Mouse (Mus musculus) myocyte (in vitro differentiated cells): ENCODE results near the gene Smarca4. TPM values are rescaled to one million over a fixed set of nuclear protein-coding genes. Genes with fewer than 3 reads are reported as not detected.

Experiments used
- H3K27me3 ChIP-seq: one replicate; pipeline ENCODE4 v1.6.1; 2011; ENCODE audit not compliant: control insufficient read depth, insufficient read depth, insufficient read length
- H3K36me3 ChIP-seq: one replicate; pipeline ENCODE4 v1.6.1; 2011; ENCODE audit not compliant: control insufficient read depth, insufficient read depth
- H3K4me2 ChIP-seq: one replicate; pipeline ENCODE4 v1.6.1; 2011; ENCODE audit warnings: low read depth, control low read depth
- H3K4me3 ChIP-seq: one replicate; pipeline ENCODE4 v1.5.1; 2011; ENCODE audit warnings: mild to moderate bottlenecking, control low read depth, moderate library complexity
- H3K79me2 ChIP-seq: one replicate; pipeline ENCODE4 v1.6.1; 2011; ENCODE audit not compliant: control insufficient read depth, insufficient read depth
- H3ac ChIP-seq: one replicate; pipeline ENCODE4 v1.6.1; 2011; ENCODE audit not compliant: control insufficient read depth, insufficient read length
- CEBPB ChIP-seq: IDR thresholded peaks from 2 replicates; pipeline ENCODE4 v1.6.1; 2011; ENCODE audit warnings: mild to moderate bottlenecking, moderate library complexity; ENCODE audit not compliant: poor library complexity, insufficient read depth, severe bottlenecking
- E2F4 ChIP-seq: IDR thresholded peaks from one replicate; pipeline ENCODE4 v1.6.1; 2011; ENCODE audit warnings: mild to moderate bottlenecking, control low read depth, moderate library complexity; ENCODE audit not compliant: insufficient read depth
- MAX ChIP-seq: IDR thresholded peaks from one replicate; pipeline ENCODE4 v1.6.1; 2011; ENCODE audit warnings: low read depth, mild to moderate bottlenecking, control low read depth
- MYOD1 ChIP-seq, 3 experiments: IDR thresholded peaks; one replicate each; pipeline ENCODE4 v1.6.1; 2011; ENCODE audit warnings: control low read depth in 2 of 3, low read depth in 2 of 3, mild to moderate bottlenecking in 2 of 3, moderate library complexity in 1 of 3; ENCODE audit not compliant: insufficient read length in 2 of 3, control insufficient read depth in 1 of 3
- MYOG ChIP-seq, 3 experiments: IDR thresholded peaks; one replicate each; pipeline ENCODE4 v1.6.1; 2011; ENCODE audit warnings: control low read depth in 2 of 3, low read depth in 2 of 3, mild to moderate bottlenecking in 2 of 3; ENCODE audit not compliant: insufficient read length in 2 of 3, control insufficient read depth in 1 of 3, insufficient read depth in 1 of 3
- POLR2A ChIP-seq: IDR thresholded peaks from one replicate; pipeline ENCODE4 v1.6.1; 2011; ENCODE audit warnings: low read depth, mild to moderate bottlenecking, control low read depth, moderate library complexity; ENCODE audit not compliant: insufficient read length
- POLR2AphosphoS2 ChIP-seq: IDR thresholded peaks from one replicate; pipeline ENCODE4 v1.6.1; 2011; ENCODE audit warnings: low read depth, control low read depth; ENCODE audit not compliant: insufficient read length
- REST ChIP-seq: IDR thresholded peaks from one replicate; pipeline ENCODE4 v1.6.1; 2011; ENCODE audit warnings: mild to moderate bottlenecking, control low read depth, moderate library complexity; ENCODE audit not compliant: insufficient read depth, insufficient read length
- SRF ChIP-seq: IDR thresholded peaks from one replicate; pipeline ENCODE4 v1.6.1; 2011; ENCODE audit warnings: low read depth; ENCODE audit not compliant: control insufficient read depth, insufficient read length
- TCF12 ChIP-seq: IDR thresholded peaks from one replicate; pipeline ENCODE4 v1.6.1; 2011; ENCODE audit warnings: mild to moderate bottlenecking, control low read depth; ENCODE audit not compliant: poor library complexity, insufficient read depth, severe bottlenecking
- TCF3 ChIP-seq: IDR thresholded peaks from one replicate; pipeline ENCODE4 v1.6.1; 2011; ENCODE audit warnings: low read depth, control low read depth; ENCODE audit not compliant: insufficient read length
- USF1 ChIP-seq: IDR thresholded peaks from one replicate; pipeline ENCODE4 v1.6.1; 2011; ENCODE audit warnings: low read depth, mild to moderate bottlenecking, control low read depth, moderate library complexity
- polyA plus RNA-seq: library from polyadenylated mRNA; unstranded; fragments of >200 nt; fragmentation: generic; extraction: Trizol; gene quantifications from one replicate; pipeline ENCODE4 v1.2.1, GENCODE M21; 2012; ENCODE audit warnings: missing spikeins

The Smarca4 gene
- polyA plus RNA-seq, 1 experiment = 68.0 TPM

- TF ChIP-seq SRF (no peak), REST (no peak), TCF3 (no peak), POLR2AphosphoS2 (no peak), USF1 (no peak), MYOG (IDR thresholded peaks at IDR 0.05; ENCODE audit: control insufficient read depth in 1 of 3, insufficient read depth in 1 of 3, insufficient read length in 2 of 3, low read depth in 2 of 3) (no peak), TCF12 (no peak), MYOD1 (IDR thresholded peaks at IDR 0.05; ENCODE audit: control insufficient read depth in 1 of 3, insufficient read length in 2 of 3, low read depth in 2 of 3) (no peak), MAX (no peak), POLR2A (no peak), CEBPB (no peak), E2F4 (no peak)
- Histone ChIP-seq H3K79me2 (peaks cover 90% of the 10 kb centered on the region), H3K4me2 (no peak overlapping the region), H3ac (no peak overlapping the region), H3K36me3 (peaks cover 3% of the 10 kb centered on the region), H3K4me3 (no peak overlapping the region), H3K27me3 (no peaks in the 10 kb centered on the region)
Measured at GRCm38 (mm10) chr9:21630673-21631072, 14.7 kb downstream of the Smarca4 start.

- no peak overlapping the region for H3K4me2 ChIP-seq
- no peak overlapping the region for H3ac ChIP-seq
- no peak overlapping the region for H3K4me3 ChIP-seq
- TF ChIP-seq POLR2AphosphoS2 = no peak
- no peak for TF ChIP-seq USF1
- TF ChIP-seq TCF12 = no peak
- no peak for TF ChIP-seq E2F4
- no peak for TF ChIP-seq MAX
- TF ChIP-seq MYOD1 (IDR thresholded peaks at IDR 0.05; ENCODE audit: control insufficient read depth in 1 of 3, insufficient read length in 2 of 3, low read depth in 2 of 3) = no peak
- no peak for TF ChIP-seq CEBPB
- TF ChIP-seq SRF = no peak
- no peak for TF ChIP-seq MYOG (IDR thresholded peaks at IDR 0.05; ENCODE audit: control insufficient read depth in 1 of 3, insufficient read depth in 1 of 3, insufficient read length in 2 of 3, low read depth in 2 of 3)
- TF ChIP-seq REST = no peak
- no peak for TF ChIP-seq POLR2A
- H3K27me3 ChIP-seq = no peaks in the 10 kb centered on the region
- peaks cover 20% of the 10 kb centered on the region for H3K36me3 ChIP-seq
- H3K79me2 ChIP-seq = peaks cover 66% of the 10 kb centered on the region
Measured at GRCm38 (mm10) chr9:21633106-21633505, 17.1 kb downstream of the Smarca4 start.

GRCm38 (mm10) chr9:21635639-21636038, 19.7 kb downstream of the Smarca4 start:
- H3K79me2 ChIP-seq = peaks cover 40% of the 10 kb centered on the region
- no peak overlapping the region for H3ac ChIP-seq
- no peak overlapping the region for H3K4me3 ChIP-seq
- TF ChIP-seq MYOG (IDR thresholded peaks at IDR 0.05; ENCODE audit: control insufficient read depth in 1 of 3, insufficient read depth in 1 of 3, insufficient read length in 2 of 3, low read depth in 2 of 3) (no peak), MAX (no peak), SRF (no peak), CEBPB (no peak), POLR2AphosphoS2 (no peak), MYOD1 (IDR thresholded peaks at IDR 0.05; ENCODE audit: control insufficient read depth in 1 of 3, insufficient read length in 2 of 3, low read depth in 2 of 3) (no peak), POLR2A (no peak), USF1 (no peak), E2F4 (no peak), REST (no peak), TCF3 (no peak), TCF12 (no peak)
- H3K36me3 ChIP-seq = peaks cover 41% of the 10 kb centered on the region
- H3K4me2 ChIP-seq = no peak overlapping the region
- H3K27me3 ChIP-seq = no peaks in the 10 kb centered on the region

GRCm38 (mm10) chr9:21639031-21639430, 23.1 kb downstream of the Smarca4 start:
- Histone ChIP-seq H3ac (no peak overlapping the region), H3K27me3 (no peaks in the 10 kb centered on the region), H3K4me2 (no peak overlapping the region), H3K4me3 (no peak overlapping the region), H3K36me3 (peaks cover 60% of the 10 kb centered on the region), H3K79me2 (peaks cover 13% of the 10 kb centered on the region)
- TF ChIP-seq MAX = no peak
- no peak for TF ChIP-seq TCF12
- no peak for TF ChIP-seq POLR2A
- TF ChIP-seq CEBPB = no peak
- no peak for TF ChIP-seq TCF3
- TF ChIP-seq USF1 = no peak
- no peak for TF ChIP-seq E2F4
- TF ChIP-seq POLR2AphosphoS2 = no peak
- no peak for TF ChIP-seq REST
- no peak for TF ChIP-seq MYOG (IDR thresholded peaks at IDR 0.05; ENCODE audit: control insufficient read depth in 1 of 3, insufficient read depth in 1 of 3, insufficient read length in 2 of 3, low read depth in 2 of 3)
- TF ChIP-seq MYOD1 (IDR thresholded peaks at IDR 0.05; ENCODE audit: control insufficient read depth in 1 of 3, insufficient read length in 2 of 3, low read depth in 2 of 3) = no peak
- no peak for TF ChIP-seq SRF

DNA sequence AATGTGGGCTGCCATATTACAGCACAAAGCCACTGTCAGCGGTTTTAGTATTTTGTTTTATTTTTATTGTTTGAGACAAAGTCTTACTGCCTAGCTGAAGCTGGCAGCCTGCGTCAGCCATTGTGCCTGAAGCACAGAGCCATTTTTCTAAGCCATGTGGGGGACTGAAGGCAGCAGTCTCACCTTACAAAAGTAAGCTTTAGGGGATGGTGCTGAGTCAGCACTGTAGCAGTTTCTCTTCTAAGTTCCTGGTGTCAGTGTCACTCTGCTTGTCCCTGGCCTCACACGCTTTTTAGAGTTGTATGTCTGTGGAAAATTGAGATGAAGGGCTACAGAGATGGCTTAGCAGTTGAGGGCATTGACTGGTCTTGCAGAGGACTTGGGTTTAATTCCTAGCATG, 30.4 kb downstream of the Smarca4 start:
- Histone ChIP-seq H3K4me2 (no peak overlapping the region), H3K79me2 (peaks cover 7% of the 10 kb centered on the region), H3K27me3 (no peaks in the 10 kb centered on the region), H3K4me3 (no peak overlapping the region), H3ac (no peak overlapping the region), H3K36me3 (peaks cover 48% of the 10 kb centered on the region)
- no peak for TF ChIP-seq TCF12
- TF ChIP-seq REST = no peak
- no peak for TF ChIP-seq E2F4
- no peak for TF ChIP-seq MYOD1 (IDR thresholded peaks at IDR 0.05; ENCODE audit: control insufficient read depth in 1 of 3, insufficient read length in 2 of 3, low read depth in 2 of 3)
- TF ChIP-seq TCF3 = no peak
- no peak for TF ChIP-seq CEBPB
